Mouse (Mus musculus) B cell, adult (primary cell): Measurements from ENCODE around the gene Gm13285. TPM values are rescaled to one million over a fixed set of nuclear protein-coding genes. Genes with fewer than 3 reads are reported as not detected.

Experiments
- total RNA-seq: library from RNA; stranded (reverse); gene quantifications from 4 replicates; pipeline ENCODE4 v1.2.4, GENCODE M21; 2023; ENCODE audit not compliant: inconsistent age

Gm13285 gene
- total RNA-seq, 1 experiment from 2014 or later: not detected

Other genes starting within 250 kb of the Gm13285 start
- not detected in 4 replicates for gene Ifna15, start 241.4 kb upstream of the Gm13285 start, total RNA-seq
- gene Ifna14, start 227.9 kb upstream of the Gm13285 start, total RNA-seq: not detected in 4 replicates
- gene Ifna9, start 207.3 kb upstream of the Gm13285 start, total RNA-seq: not detected in 4 replicates
- gene Ifna12, start 196.3 kb upstream of the Gm13285 start, total RNA-seq: not detected in 4 replicates
- gene C87499, start 165.3 kb upstream of the Gm13285 start, total RNA-seq: not detected in 4 replicates
- gene Ifna13, start 155.2 kb upstream of the Gm13285 start, total RNA-seq: not detected in 4 replicates
- gene Ifna16, start 122.7 kb upstream of the Gm13285 start, total RNA-seq: not detected in 4 replicates
- gene Ifna2, start 115.8 kb upstream of the Gm13285 start, total RNA-seq: not detected in 4 replicates
- gene Ifnab, start 108.3 kb upstream of the Gm13285 start, total RNA-seq: not detected in 4 replicates
- gene Gm26566, start 77.9 kb upstream of the Gm13285 start, total RNA-seq: not detected in 4 replicates
- gene Klhl9, start 77.2 kb upstream of the Gm13285 start, total RNA-seq: 16.1 to 18.8 TPM (median 16.6 TPM) in 4 replicates
- not detected in 4 replicates for gene Gm13271, start 44.8 kb upstream of the Gm13285 start, total RNA-seq
- not detected in 4 replicates for gene Gm13283, start 39.5 kb upstream of the Gm13285 start, total RNA-seq
- not detected in 4 replicates for gene Gm13290, start 25.8 kb upstream of the Gm13285 start, total RNA-seq
- gene Gm13289, start 22.7 kb upstream of the Gm13285 start, total RNA-seq: not detected in 4 replicates
- not detected in 4 replicates for gene Gm13272, start 19.8 kb upstream of the Gm13285 start, total RNA-seq
- gene Ifnz, start 17.5 kb upstream of the Gm13285 start, total RNA-seq: not detected in 4 replicates
- gene Gm13276, start 14.0 kb upstream of the Gm13285 start, total RNA-seq: not detected in 4 replicates
- gene Gm13277, start 11.0 kb upstream of the Gm13285 start, total RNA-seq: not detected in 4 replicates
- gene Gm13278, start 8.1 kb upstream of the Gm13285 start, total RNA-seq: not detected in 4 replicates
- gene Gm13275, start 5.2 kb upstream of the Gm13285 start, total RNA-seq: not detected in 4 replicates
- not detected in 4 replicates for gene Gm13279, start 2.3 kb upstream of the Gm13285 start, total RNA-seq
- not detected in 4 replicates for gene Gm13287, start 3.6 kb downstream of the Gm13285 start, total RNA-seq
- not detected in 4 replicates for gene Gm13288, start 5.9 kb downstream of the Gm13285 start, total RNA-seq
- gene Ifna7, start 16.6 kb downstream of the Gm13285 start, total RNA-seq: not detected in 4 replicates
- not detected in 4 replicates for gene Ifna11, start 20.3 kb downstream of the Gm13285 start, total RNA-seq
- gene Ifna6, start 27.8 kb downstream of the Gm13285 start, total RNA-seq: not detected in 4 replicates
- gene Ifna5, start 35.9 kb downstream of the Gm13285 start, total RNA-seq: not detected in 4 replicates
- gene Ifna4, start 42.2 kb downstream of the Gm13285 start, total RNA-seq: not detected in 4 replicates
- not detected in 4 replicates for gene Ifna1, start 50.4 kb downstream of the Gm13285 start, total RNA-seq
- not detected in 4 replicates for gene Ifne, start 80.5 kb downstream of the Gm13285 start, total RNA-seq